Mouse (Mus musculus) right cerebral cortex, postnatal 4 days (tissue): ENCODE results near the gene Vrk1.

ENCODE experiments used
- DNase-seq: peaks from one replicate; pipeline ENCODE4 v3.0.0-alpha.2; 2022

The Vrk1 gene

GRCm38 (mm10) chr12:106059873-106060573 is 50.0 kb downstream of the Vrk1 start:
- DNase-seq = no peak

GRCm38 (mm10) chr12:106070434-106071155 is 60.6 kb downstream of the Vrk1 start:
- no peak for DNase-seq

- no peak for DNase-seq
These were observed 61.6 kb downstream of the Vrk1 start for GRCm38 (mm10) chr12:106071575-106072166.

- DNase-seq = no peak
These were observed 64.5 kb downstream of the Vrk1 start for GRCm38 (mm10) chr12:106074371-106075155.

GRCm38 (mm10) chr12:106076131-106076530 is 66.1 kb downstream of the Vrk1 start:
- DNase-seq = no peak

- no peak for DNase-seq
These were observed 70.5 kb downstream of the Vrk1 start for GRCm38 (mm10) chr12:106080511-106080910.

GRCm38 (mm10) chr12:106080945-106081747 is 71.1 kb downstream of the Vrk1 start:
- peak; percentile 26 for DNase-seq

GRCm38 (mm10) chr12:106081748-106082140 is 71.7 kb downstream of the Vrk1 start:
- DNase-seq = no peak

- DNase-seq = no peak
These were observed 72.3 kb downstream of the Vrk1 start for GRCm38 (mm10) chr12:106082191-106082957.

- no peak for DNase-seq
These were observed 72.9 kb downstream of the Vrk1 start for GRCm38 (mm10) chr12:106082958-106083381.

GRCm38 (mm10) chr12:106084126-106084525 is 74.1 kb downstream of the Vrk1 start:
- no peak for DNase-seq

- DNase-seq = no peak
These were observed 84.8 kb downstream of the Vrk1 start for GRCm38 (mm10) chr12:106094827-106095226.

GRCm38 (mm10) chr12:106102003-106102402 is 92.0 kb downstream of the Vrk1 start:
- no peak for DNase-seq

GRCm38 (mm10) chr12:106102726-106103643 is 93.0 kb downstream of the Vrk1 start:
- DNase-seq = no peak

- DNase-seq = no peak
These were observed 97.2 kb downstream of the Vrk1 start for GRCm38 (mm10) chr12:106107272-106107671.

- DNase-seq = no peak
These were observed 105.3 kb downstream of the Vrk1 start for GRCm38 (mm10) chr12:106115070-106115891.

- DNase-seq = peak; percentile 29
These were observed 105.8 kb downstream of the Vrk1 start for GRCm38 (mm10) chr12:106115892-106116206.

GRCm38 (mm10) chr12:106123276-106123675 is 113.2 kb downstream of the Vrk1 start:
- DNase-seq = no peak

- no peak for DNase-seq
These were observed 114.6 kb downstream of the Vrk1 start for GRCm38 (mm10) chr12:106124581-106124980.
